Mouse (Mus musculus) liver, embryonic 14.5 days (tissue): Measurements from ENCODE around the gene Ormdl3.

Experiments
- CTCF ChIP-seq: IDR thresholded peaks from 2 replicates; pipeline ENCODE4 v1.5.1; 2016; ENCODE audit warnings: antibody characterized with exemption, low read depth, control low read depth
- EP300 ChIP-seq: IDR thresholded peaks from 2 replicates; pipeline ENCODE4 v1.6.1; 2016; ENCODE audit warnings: antibody characterized with exemption, low read depth

DNA sequence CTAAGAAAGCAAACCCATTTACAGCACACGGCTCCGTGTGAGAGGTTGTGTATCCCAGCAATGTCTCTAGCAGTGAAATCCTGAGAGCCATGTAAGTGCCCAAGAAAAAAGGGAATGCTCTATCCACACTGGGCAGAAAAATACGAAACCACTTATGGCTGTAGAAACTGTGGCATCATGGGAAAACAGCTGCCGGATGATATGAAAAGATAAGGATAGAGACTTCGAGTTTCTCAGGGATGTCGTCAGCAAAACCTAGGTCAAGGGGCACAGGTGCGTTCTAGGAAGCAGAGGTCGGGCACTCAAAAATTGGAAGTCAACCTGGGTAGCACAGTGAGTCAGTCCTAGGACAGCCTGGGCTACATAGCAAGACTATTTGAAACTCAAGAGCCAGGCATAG is 2.1 kb upstream of the Ormdl3 start:
- TF ChIP-seq CTCF (no peak), EP300 (no peak)
